22 mouse cellular contexts compared by ENCODE assay signal in genomic region chr3:79434985-79435384, GRCm38 (mm10).
"Had no signal": no experiment of that assay in that cellular context is flagged by ENCODE, and none has a peak within 500 bp of the region (broad histone marks: within the 10 kb centered on the region; RNA-seq: fewer than 3 reads in every experiment).

No protein-coding gene starts in this region.

- H3K27me3 ChIP-seq: heart, embryonic 12.5 days; hindbrain, embryonic 13.5 days; hindbrain, embryonic 15.5 days; kidney, embryonic 15.5 days; limb, embryonic 13.5 days; limb, embryonic 15.5 days; liver, embryonic 12.5 days had no signal

- H3K9me3 ChIP-seq: heart, embryonic 12.5 days; hindbrain, embryonic 13.5 days; hindbrain, embryonic 15.5 days; kidney, embryonic 15.5 days; limb, embryonic 13.5 days; limb, embryonic 15.5 days; liver, embryonic 12.5 days had no signal

- H3K27ac ChIP-seq: heart, adult 2 months; hindbrain, embryonic 13.5 days; hindbrain, embryonic 15.5 days; hindbrain, postnatal 0 days; kidney, embryonic 15.5 days; kidney, postnatal 0 days; limb, embryonic 13.5 days; limb, embryonic 15.5 days; liver, embryonic 12.5 days; liver, embryonic 14.5 days had no signal

- H3K36me3 ChIP-seq: heart, embryonic 12.5 days; hindbrain, embryonic 13.5 days; hindbrain, embryonic 15.5 days; kidney, embryonic 15.5 days; limb, embryonic 13.5 days; limb, embryonic 15.5 days; liver, embryonic 12.5 days had no signal

- H3K4me1 ChIP-seq: heart, embryonic 12.5 days; hindbrain, embryonic 13.5 days; hindbrain, embryonic 15.5 days; kidney, embryonic 15.5 days; limb, embryonic 13.5 days; limb, embryonic 15.5 days; liver, embryonic 12.5 days had no signal

- DNase-seq: gastrocnemius, postnatal 14 days; gastrocnemius, postnatal 36 days; heart, adult 11 months; heart, adult 2 months; heart, postnatal 10 days; kidney, adult 11 months; kidney, adult 2 months; kidney, adult 9 months; kidney, postnatal 14 days; kidney, postnatal 36 days; layer of hippocampus, postnatal 36 days; left cerebral cortex, postnatal 4 days had no signal

- H3K4me3 ChIP-seq: heart, adult 2 months; heart, embryonic 12.5 days; hindbrain, embryonic 13.5 days; hindbrain, embryonic 15.5 days; kidney, embryonic 15.5 days; limb, embryonic 13.5 days; limb, embryonic 15.5 days; liver, embryonic 12.5 days had no signal
